Comparison of ENCODE assay signal across 13 mouse cellular contexts in the genomic region with DNA sequence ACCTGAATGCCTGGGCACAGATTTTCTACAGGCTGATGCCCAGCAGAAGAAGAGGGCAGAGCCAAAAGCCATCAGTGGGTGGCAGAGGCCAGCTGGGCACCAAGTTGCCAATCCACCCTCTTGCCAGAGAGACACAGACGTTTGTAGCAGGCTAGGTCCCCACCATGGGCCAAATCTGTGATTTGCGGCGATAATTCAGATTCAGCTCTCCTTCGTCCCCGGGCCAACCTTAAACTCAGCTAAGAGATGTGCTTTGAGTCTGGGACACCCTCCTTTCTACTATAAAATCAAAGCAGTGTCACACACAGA.
DNase-seq lines count a peak whose midpoint lies in the region; ATAC-seq and TF ChIP-seq lines count a peak whose summit lies in the region.
"Had no signal": no experiment of that assay in that cellular context is flagged by ENCODE, and none has a peak within 500 bp of the region (broad histone marks: within the 10 kb centered on the region; RNA-seq: fewer than 3 reads in every experiment).

No protein-coding gene starts in this region.

- H3K27me3 ChIP-seq in lung, postnatal 0 days (replicated peaks; ENCODE audit: insufficient read depth, low read length) = no peaks in the 10 kb centered on the region
- H3K27me3 ChIP-seq in forebrain, embryonic 10.5 days (ENCODE audit: poor library complexity, severe bottlenecking) = peaks cover 28% of the 10 kb centered on the region
- H3K27me3 ChIP-seq in midbrain, embryonic 11.5 days (ENCODE audit: control insufficient read depth, insufficient read depth, low read length) = no peaks in the 10 kb centered on the region
- no peaks in the 10 kb centered on the region; the same call in 1 of the 2 replicates for H3K27me3 ChIP-seq in kidney, embryonic 14.5 days (ENCODE audit: control insufficient read depth, insufficient read depth, low read length)
- H3K27me3 ChIP-seq: embryonic facial prominence, embryonic 12.5 days; liver, embryonic 13.5 days; midbrain, embryonic 12.5 days had no signal

- TF ChIP-seq EP300 in lung, postnatal 0 days (IDR thresholded peaks at IDR 0.05) = no peak

- H3K9ac ChIP-seq in lung, postnatal 0 days (replicated peaks; ENCODE audit: low read depth) = no peak overlapping the region
- H3K9ac ChIP-seq in midbrain, embryonic 11.5 days (ENCODE audit: low read length) = no peak overlapping the region
- no peak overlapping the region for H3K9ac ChIP-seq in kidney, embryonic 14.5 days (ENCODE audit: low read depth, low read length)
- H3K9ac ChIP-seq: embryonic facial prominence, embryonic 12.5 days; liver, embryonic 13.5 days; midbrain, embryonic 12.5 days had no signal

- no peaks in the 10 kb centered on the region for H3K9me3 ChIP-seq in lung, postnatal 0 days (ENCODE audit: low read length)
- H3K9me3 ChIP-seq in forebrain, embryonic 10.5 days = no peaks in the 10 kb centered on the region
- H3K9me3 ChIP-seq in midbrain, embryonic 11.5 days (ENCODE audit: control insufficient read depth, low read length) = no peaks in the 10 kb centered on the region
- no peaks in the 10 kb centered on the region for H3K9me3 ChIP-seq in kidney, embryonic 14.5 days (ENCODE audit: control insufficient read depth, low read length)
- H3K9me3 ChIP-seq: embryonic facial prominence, embryonic 12.5 days; liver, embryonic 13.5 days; midbrain, embryonic 12.5 days had no signal

- H3K27ac ChIP-seq in lung, postnatal 0 days (ENCODE audit: low read length) = no peak overlapping the region
- H3K27ac ChIP-seq in forebrain, embryonic 10.5 days = peak overlapping the region; percentile 77
- no peak overlapping the region for H3K27ac ChIP-seq in midbrain, embryonic 11.5 days (ENCODE audit: low read depth, low read length)
- no peak overlapping the region for H3K27ac ChIP-seq in kidney, embryonic 14.5 days (ENCODE audit: low read depth, low read length)
- H3K27ac ChIP-seq: embryonic facial prominence, embryonic 12.5 days; left cerebral cortex, adult 2 months; liver, embryonic 13.5 days; midbrain, embryonic 12.5 days had no signal

- no peak for TF ChIP-seq CTCF in lung, postnatal 0 days (IDR thresholded peaks at IDR 0.05)

- H3K4me3 ChIP-seq in lung, postnatal 0 days (ENCODE audit: low read depth, low read length) = no peak overlapping the region
- H3K4me3 ChIP-seq in forebrain, embryonic 10.5 days = no peak overlapping the region; the same call in 1 of the 2 replicates
- H3K4me3 ChIP-seq in midbrain, embryonic 11.5 days (ENCODE audit: low read depth, low read length) = no peak overlapping the region
- H3K4me3 ChIP-seq in kidney, embryonic 14.5 days (ENCODE audit: low read length) = no peak overlapping the region
- H3K4me3 ChIP-seq: embryonic facial prominence, embryonic 12.5 days; left cerebral cortex, adult 2 months; liver, embryonic 13.5 days; midbrain, embryonic 12.5 days had no signal

- H3K4me2 ChIP-seq in lung, postnatal 0 days (replicated peaks; ENCODE audit: low read depth, low read length) = peak overlapping the region; percentile 37; the same call in 1 of the 2 replicates
- no peak overlapping the region for H3K4me2 ChIP-seq in midbrain, embryonic 11.5 days
- H3K4me2 ChIP-seq in kidney, embryonic 14.5 days (replicated peaks; ENCODE audit: low read depth, low read length) = no peak overlapping the region
- H3K4me2 ChIP-seq: embryonic facial prominence, embryonic 12.5 days; liver, embryonic 13.5 days; midbrain, embryonic 12.5 days had no signal

- peaks cover 7% of the 10 kb centered on the region; the same call in 1 of the 2 replicates for H3K4me1 ChIP-seq in lung, postnatal 0 days (ENCODE audit: insufficient read depth, low read depth, low read length)
- H3K4me1 ChIP-seq in forebrain, embryonic 10.5 days = peaks cover 57% of the 10 kb centered on the region
- H3K4me1 ChIP-seq in midbrain, embryonic 11.5 days (ENCODE audit: control insufficient read depth, insufficient read depth, low read length) = peaks cover 2% of the 10 kb centered on the region; the same call in 1 of the 2 replicates
- H3K4me1 ChIP-seq in kidney, embryonic 14.5 days (ENCODE audit: control insufficient read depth, insufficient read depth, low read length) = peaks cover 11% of the 10 kb centered on the region; the same call in 1 of the 2 replicates

- 59% methylated on average over 5 of the region's 5 CpGs for WGBS in lung, postnatal 0 days
- 53% methylated on average over 5 of the region's 5 CpGs for WGBS in forebrain, embryonic 10.5 days
- 79% methylated on average over 5 of the region's 5 CpGs for WGBS in midbrain, embryonic 11.5 days
- 77% methylated on average over 5 of the region's 5 CpGs for WGBS in kidney, embryonic 14.5 days

- DNase-seq in lung, postnatal 0 days (ENCODE audit: low spot score) = no peak
- DNase-seq in lung, postnatal 14 days = no peak
- peak; percentile 59 for DNase-seq in cerebellum, adult 8-10 months
- DNase-seq in forebrain, embryonic 10.5 days (ENCODE audit: extremely low spot score, low spot score) = no peak
- peak; percentile 47 for DNase-seq in midbrain, embryonic 11.5 days (ENCODE audit: low spot score, missing footprints)
- no peak for DNase-seq in yolk sac, embryonic 10.5 days (ENCODE audit: low spot score)
- DNase-seq in right cerebral cortex, postnatal 25 days = no peak
- DNase-seq: gastrocnemius, postnatal 10 days; liver, embryonic 13.5 days had no signal

- ATAC-seq in lung, postnatal 0 days = no peak
- no peak for ATAC-seq in midbrain, embryonic 11.5 days (ENCODE audit: low FRiP score)
- no peak for ATAC-seq in kidney, embryonic 14.5 days (ENCODE audit: low FRiP score, low TSS enrichment)

- H3K36me3 ChIP-seq in lung, postnatal 0 days (ENCODE audit: insufficient read depth, low read length) = no peaks in the 10 kb centered on the region
- H3K36me3 ChIP-seq in forebrain, embryonic 10.5 days (replicated peaks) = no peaks in the 10 kb centered on the region
- no peaks in the 10 kb centered on the region for H3K36me3 ChIP-seq in midbrain, embryonic 11.5 days (ENCODE audit: control insufficient read depth, insufficient read depth, low read length)
- no peaks in the 10 kb centered on the region for H3K36me3 ChIP-seq in kidney, embryonic 14.5 days (ENCODE audit: control insufficient read depth, insufficient read depth, low read length)
- H3K36me3 ChIP-seq: embryonic facial prominence, embryonic 12.5 days; liver, embryonic 13.5 days; midbrain, embryonic 12.5 days had no signal

Comparison
In these comparisons a context has a peak if more than half of its experiments do, and no peak if none do; other contexts are left out.
1. DNase-seq: peak in cerebellum, adult 8-10 months (single experiment) and midbrain, embryonic 11.5 days (single experiment); none in lung, postnatal 0 days (single experiment), lung, postnatal 14 days (single experiment), forebrain, embryonic 10.5 days (single experiment), yolk sac, embryonic 10.5 days (single experiment) and right cerebral cortex, postnatal 25 days (single experiment).